Mouse (Mus musculus) adrenal gland (tissue): ENCODE measurements at regions not wholly inside any gene's neighbourhood (a gene's known extent, or its start where the extent isn't known, plus 50 kb on each side); places are given as distances from the start of the nearest gene placed in this dataset.
"Not testable (repeated sequence)": the region's sequence is repeated elsewhere in the genome, so short reads cannot be mapped to it uniquely, and the experiment has no call there.

Experiments
- intact Hi-C: fragments of 180-260 bp; cut with DNase I; formaldehyde crosslinking; loops from one replicate; pipeline ENCODE4 v1.15.1; 2025

DNA sequence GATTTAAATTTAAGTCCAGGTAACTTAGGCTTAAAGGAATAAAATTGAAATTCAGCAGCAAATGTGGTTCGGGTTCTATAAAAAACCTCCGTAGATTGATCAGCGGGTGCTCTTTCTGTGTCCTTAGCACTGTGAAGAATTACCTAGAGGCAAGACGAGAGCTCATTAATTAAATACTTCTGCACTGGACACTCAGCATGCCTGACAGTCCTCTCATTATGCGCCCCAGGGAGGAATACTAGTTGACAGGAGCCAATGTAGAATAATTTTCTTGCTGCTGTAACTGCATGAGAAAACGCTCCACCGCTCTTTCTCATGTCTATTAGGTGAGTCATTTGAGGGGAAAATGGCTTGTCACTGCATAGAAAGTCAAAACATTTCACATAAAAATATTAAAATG is 228.1 kb downstream of the Brms1l start:
- intact Hi-C loops, result no loop called here

- intact Hi-C loops, result loop anchor here (2.0 to 5.0 kb wide), 2 partner anchors 343 to 578 kb away; no protein-coding TSS in a partner anchor
Observed at GRCm38 (mm10) chr12:56058876-56059275, 222.8 kb downstream of the Brms1l start.

- intact Hi-C loops, result loop anchor here (2.0 to 5.0 kb wide), 2 partner anchors 344 to 578 kb away; no protein-coding TSS in a partner anchor
Observed at GRCm38 (mm10) chr12:56058463-56058862, 222.3 kb downstream of the Brms1l start.

DNA sequence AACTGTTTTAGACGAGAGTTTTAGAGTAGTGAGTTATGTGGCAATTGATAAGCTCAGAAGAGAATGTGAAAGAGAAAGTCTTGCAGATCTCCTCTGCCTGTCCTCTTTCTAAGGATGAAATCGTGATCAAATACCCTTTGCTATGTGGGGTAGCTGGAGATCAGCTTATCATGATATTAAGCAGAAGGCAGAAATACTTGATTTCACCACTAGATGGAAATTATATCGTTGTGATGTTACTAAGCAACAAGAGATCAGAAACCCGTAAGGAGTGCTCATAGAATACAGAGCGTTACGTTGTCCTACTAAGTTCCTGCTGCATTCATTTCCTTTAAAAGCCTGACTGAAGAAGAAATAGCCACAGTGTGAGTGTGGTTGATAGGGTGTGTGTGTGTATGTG is 219.3 kb downstream of the Brms1l start:
- intact Hi-C loops, result loop anchor here (5.0 kb wide), 1 partner anchor 347 kb away; no protein-coding TSS in a partner anchor

DNA sequence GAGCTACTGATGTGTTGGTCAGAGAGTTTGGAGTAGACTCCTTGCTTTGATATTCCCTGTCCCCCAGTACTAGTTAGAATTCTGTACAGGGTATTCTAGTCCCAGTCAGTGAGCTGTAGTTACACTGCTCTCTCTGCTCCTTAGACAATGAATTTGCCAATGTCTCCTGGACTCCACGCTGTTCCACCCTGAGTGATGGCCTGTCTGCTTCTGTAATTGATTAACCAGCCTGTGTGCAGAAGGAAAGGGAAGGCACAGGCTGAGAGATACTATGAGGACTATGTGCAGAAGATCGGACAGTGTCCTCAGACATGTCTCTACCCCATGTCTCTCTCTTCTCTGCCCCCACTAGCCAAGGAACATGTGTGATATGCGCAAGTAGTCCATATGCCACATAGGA is 209.9 kb downstream of the Brms1l start:
- intact Hi-C loops, result no loop called here

- intact Hi-C loops, result no loop called here
Observed at GRCm38 (mm10) chr12:56020954-56021514, 184.9 kb downstream of the Brms1l start.

DNA sequence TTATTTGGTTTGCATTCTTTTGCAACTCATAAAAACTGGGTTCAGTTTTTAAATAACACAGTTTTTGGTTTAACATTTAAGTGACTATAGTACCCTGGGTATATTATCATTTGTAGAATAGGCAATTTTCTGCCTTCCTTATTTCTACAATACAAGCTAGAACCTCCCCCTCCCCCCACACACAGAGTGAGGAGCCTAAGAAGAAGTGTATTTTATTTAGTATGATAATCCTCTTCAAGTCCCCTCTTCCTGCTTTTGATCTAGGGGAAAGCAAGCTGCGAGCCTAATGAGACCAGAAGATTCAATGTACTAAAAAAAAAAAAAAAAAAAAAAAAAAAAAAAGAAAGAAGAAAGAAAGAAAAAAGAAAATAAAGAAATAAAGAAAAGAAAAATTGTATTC is 184.4 kb downstream of the Brms1l start:
- intact Hi-C loops, result no loop called here

DNA sequence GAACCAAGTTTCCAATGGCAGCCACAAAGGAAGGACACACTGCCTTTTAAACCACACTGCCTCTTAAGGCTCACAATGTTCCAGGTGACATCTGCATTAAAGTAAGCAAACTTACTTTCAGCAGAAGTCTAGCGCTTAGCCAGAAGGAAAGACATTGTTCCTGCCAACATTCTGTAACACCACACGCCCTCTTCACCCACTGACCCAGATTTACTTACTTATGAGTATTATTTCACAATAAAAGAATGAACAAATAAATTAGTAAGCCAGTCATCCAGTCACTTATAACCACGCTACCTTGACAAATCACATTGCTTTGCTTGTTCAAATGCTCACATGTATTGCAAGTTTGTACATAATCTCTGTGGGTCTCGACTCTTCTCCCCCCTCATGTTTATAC is 173.9 kb downstream of the Brms1l start:
- intact Hi-C loops, result no loop called here

GRCm38 (mm10) chr12:56005846-56006245 is 169.7 kb downstream of the Brms1l start:
- intact Hi-C loops, result no loop called here

DNA sequence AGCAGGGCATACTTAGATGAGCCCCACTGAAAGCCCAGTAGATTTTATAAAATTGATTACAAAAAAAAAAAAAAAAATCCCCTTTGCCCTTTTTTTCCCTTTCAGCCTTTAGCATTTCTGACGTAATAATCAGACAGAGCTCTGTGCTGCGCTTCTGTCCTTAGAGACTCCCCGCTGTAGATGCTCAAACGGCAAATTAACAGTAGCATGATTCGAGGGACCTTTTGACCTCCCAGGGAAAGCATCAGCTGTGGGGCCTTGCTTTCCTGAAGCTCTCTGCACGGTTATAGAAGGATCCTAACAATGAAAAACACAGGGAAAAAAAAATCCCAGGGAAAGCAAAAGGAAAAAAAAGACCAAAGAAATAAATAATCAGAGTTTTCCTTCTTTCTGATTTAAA is 169.2 kb downstream of the Brms1l start:
- intact Hi-C loops, result no loop called here

GRCm38 (mm10) chr12:56004479-56004878 is 168.4 kb downstream of the Brms1l start:
- intact Hi-C loops, result no loop called here

DNA sequence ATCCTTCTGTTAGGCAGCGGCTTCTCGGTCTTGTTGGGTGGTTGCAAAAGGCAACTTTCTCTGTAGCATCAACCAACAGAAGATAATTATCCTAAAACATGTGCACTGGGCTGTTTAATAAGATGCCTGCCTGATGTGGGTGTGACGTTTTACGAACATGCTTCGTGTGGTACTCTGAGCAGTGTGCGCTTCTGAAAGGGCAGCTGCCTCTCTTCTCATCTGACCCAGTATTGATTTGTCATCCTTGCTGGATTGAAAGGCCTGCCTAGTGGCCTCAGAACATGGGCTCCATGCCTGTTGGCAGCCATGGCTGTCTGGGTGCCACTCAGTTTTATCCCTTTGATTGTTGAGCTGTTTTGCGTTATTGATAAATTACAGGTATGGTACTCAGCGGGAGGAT is 167.4 kb downstream of the Brms1l start:
- intact Hi-C loops, result no loop called here

GRCm38 (mm10) chr12:55996585-55997377 is 160.7 kb downstream of the Brms1l start:
- intact Hi-C loops, result no loop called here

DNA sequence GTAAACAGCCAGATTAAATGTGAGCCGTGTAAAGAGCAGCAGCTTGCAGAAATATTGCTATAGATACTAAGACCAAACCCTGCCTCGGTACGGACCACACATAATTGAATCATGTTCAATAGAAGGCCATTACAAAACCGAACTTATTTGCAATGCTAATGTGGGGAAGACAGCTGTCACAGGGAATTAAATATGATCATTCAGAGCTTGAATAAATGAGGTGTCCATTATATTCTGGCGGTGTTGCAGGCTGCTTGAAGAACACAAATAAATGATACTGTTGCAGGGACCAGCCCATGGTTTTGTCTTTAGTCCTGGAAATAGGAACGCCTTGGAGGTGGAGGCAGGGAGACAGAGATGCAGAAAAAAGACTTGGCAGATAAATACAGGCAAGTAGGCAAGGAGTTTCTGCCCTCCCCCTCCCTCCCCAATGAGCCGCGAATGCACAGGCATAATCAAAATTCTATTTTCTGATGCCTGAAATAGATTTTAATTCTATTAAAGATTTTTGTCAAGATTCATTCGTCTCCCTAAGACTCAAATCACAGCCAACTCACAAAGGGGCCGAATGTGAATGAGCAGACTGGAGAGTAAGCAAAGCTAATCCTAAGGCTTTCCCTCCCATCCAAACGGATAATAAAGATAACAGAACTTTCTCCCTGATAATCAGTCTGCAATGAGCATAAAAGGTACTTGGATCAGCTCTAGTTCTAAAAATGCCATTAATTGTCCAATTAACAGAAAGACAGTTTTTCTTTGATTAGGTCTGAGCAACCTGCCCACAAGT is 147.6 kb downstream of the Brms1l start:
- intact Hi-C loops, result no loop called here

DNA sequence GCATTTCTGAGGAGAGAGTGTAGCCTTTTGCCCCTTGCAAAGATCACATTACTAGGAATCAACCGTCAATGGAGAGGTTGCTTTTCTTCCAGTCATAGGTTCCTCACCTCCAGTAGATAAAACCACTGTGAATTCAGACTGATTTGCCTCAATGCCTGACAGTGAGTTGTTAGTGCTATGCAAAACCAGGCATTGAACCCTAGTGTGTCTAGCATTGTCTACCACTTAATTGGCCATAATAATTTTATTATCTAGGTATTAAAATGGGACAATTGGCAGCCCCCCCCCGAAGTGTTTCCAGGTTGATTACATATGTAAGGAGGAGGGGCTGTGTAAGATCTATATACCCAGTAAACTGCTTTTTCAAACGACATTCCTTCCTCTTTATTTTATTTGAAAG is 147.0 kb downstream of the Brms1l start:
- intact Hi-C loops, result no loop called here

DNA sequence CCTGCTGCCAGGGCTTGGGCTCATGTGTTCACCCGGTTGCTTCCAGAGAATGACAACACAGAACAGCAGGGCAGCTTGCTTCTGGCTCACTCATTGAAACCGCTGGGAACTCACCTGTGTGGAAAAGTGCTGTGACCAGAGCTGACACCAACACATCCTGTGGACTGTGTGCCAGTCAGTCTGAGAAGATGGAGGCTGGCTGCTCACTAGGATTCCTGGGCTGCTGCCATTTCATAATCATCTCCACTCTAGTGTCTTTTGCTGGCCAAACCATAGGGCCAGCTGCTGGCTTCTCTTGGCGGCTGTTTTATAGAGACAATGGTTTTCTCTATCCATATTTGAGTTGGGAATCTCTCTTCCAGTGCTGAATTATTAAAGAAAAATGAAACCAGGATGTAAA is 138.1 kb downstream of the Brms1l start:
- intact Hi-C loops, result no loop called here

DNA sequence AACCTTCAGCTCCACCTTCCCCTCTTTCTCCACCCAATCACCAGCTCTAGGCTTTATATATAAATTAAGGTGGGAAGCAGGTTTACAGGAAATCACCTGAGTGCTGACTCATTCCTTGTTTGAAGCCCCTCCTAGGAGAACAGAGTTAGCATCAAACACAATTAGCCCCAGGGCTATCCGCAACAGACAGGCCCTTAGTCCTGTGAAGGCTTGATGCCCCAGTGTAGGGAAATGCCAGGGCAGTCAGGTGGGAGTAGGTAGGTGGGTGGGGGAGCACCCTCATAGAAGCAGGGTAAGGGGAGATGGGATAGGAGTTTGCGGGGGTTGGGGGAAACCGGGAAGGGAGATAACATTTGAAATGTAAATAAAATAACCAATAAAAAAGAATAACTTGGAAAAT is 123.2 kb downstream of the Brms1l start:
- intact Hi-C loops, result not testable (repeated sequence)

GRCm38 (mm10) chr12:55940566-55940965 is 104.4 kb downstream of the Brms1l start:
- intact Hi-C loops, result no loop called here

DNA sequence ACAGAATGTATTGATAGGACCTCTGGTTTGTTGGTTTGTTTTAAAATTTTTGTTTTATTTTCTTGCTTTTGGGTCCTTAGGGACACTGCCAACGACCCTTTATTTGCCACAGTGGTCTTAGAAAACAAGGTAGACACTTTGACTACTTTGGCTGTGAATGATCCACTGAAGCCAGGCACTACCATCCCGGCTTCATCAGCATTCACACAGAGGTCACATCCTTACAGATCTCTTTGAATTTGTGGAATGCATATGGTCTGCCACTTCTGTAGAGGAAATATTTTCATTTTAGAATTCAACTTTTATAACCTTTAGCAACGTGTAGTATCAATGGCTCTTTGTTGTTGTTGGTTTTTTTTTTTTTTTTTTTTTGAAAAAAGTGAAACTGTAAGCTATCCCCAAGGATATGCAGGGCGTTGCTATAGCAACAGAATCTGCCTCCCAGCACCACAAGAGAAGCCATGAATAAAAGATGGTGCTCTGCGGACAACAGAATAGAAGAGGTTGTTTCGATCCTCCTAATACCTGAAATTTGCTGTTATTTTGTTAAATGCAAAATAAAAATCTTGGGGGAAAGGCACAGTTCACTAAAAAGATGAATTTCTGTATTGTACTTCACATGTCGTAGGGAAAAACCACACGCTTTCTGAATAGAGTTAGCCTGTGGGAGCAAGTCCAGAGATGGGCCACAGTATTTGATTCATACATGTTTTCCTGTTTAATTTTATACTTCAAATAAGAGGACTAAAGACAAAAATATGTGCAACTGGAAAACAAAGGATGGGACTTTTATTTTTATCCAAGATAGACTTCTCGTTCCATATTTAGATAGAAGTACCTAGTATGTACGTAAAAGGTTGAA is 103.4 kb downstream of the Brms1l start:
- intact Hi-C loops, result no loop called here

GRCm38 (mm10) chr12:55934172-55934571 is 98.0 kb downstream of the Brms1l start:
- intact Hi-C loops, result no loop called here

DNA sequence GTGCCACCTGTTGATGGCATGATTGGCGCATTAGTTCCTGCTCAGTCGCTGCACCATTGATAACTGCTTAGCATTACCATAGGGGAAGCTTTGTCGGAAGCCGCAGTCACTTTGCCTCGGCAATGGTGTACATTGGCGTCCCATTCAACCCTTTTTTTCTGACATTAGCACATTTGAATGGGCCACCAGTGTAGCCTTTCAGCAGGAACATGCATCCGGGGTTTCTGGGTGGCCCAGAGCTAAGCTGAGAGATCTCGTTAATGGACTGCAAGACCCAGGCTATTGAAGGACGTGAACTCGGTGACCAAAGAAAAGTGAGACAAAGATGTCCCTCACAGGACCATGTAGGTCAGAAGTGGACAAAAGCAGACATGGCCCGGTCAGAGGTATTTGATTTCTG is 97.3 kb downstream of the Brms1l start:
- intact Hi-C loops, result no loop called here
